Mouse (Mus musculus): ENCODE data around the gene Khdrbs1. TPM values are rescaled to one million over a fixed set of nuclear protein-coding genes. Genes with fewer than 3 reads are reported as not detected.
"Not testable (repeated sequence)": the region's sequence is repeated elsewhere in the genome, so short reads cannot be mapped to it uniquely, and the experiment has no call there.

The Khdrbs1 gene
- polyA plus RNA-seq, 1 experiment from 2014 or later, result 96.5 TPM

DNA sequence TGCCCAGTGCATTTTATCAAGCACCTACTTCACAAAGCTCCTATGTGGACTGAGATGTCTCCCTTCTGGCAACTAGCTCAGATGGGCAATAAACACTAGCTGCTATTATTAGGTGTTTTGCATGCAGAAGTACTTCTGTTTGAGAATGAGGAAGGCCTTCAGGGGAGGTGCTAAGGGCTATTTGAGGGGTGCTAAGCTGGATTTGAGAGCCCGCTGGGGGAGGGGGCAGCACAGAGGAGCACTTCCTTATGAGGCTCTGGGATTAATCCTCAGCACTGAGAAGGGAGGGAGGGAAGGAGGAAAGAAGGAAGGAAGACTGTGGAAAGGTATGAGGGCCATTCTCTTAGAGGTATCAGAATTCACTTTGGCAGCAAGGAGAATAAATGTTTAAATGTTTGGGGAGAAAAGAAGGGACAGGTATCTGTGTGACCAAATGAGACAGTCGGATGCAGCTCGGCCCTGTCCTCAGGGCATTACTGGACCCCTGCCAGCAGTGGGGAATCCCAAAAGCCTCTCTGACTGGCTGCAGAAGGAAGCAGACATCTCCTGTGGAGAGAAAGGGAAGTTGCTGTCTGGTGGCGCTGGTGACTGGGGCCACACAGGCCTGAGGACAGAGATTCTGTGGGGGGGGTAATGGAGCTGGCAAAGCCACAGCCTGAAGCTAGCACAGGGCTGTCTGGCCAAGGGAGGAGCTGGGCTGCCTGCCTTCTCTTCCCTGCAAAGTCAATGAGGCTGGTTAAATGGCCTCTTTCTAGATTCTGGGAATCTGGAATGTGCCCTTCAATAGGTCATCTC, 40.0 kb upstream of the Khdrbs1 start:
- Histone ChIP-seq H3K27ac (ENCODE audit: low read depth) (no peak overlapping the region), H3K9ac (ENCODE audit: low read length) (no peak overlapping the region), H3K4me2 (ENCODE audit: low read length) (no peak overlapping the region), H3K36me3 (ENCODE audit: control insufficient read depth, insufficient read depth, low read length) (no peaks in the 10 kb centered on the region), H3K4me1 (replicated peaks; ENCODE audit: control insufficient read depth, insufficient read depth, low read length) (peaks cover 5% of the 10 kb centered on the region; the same call in 1 of the 2 replicates), H3K9me3 (ENCODE audit: control insufficient read depth, low read length) (no peaks in the 10 kb centered on the region), H3K27me3 (replicated peaks; ENCODE audit: control insufficient read depth, insufficient read depth, low read length) (no peaks in the 10 kb centered on the region), H3K4me3 (ENCODE audit: low read depth, low read length) (no peak overlapping the region)
- ATAC-seq (replicated peaks; ENCODE audit: low FRiP score, low TSS enrichment, low read depth), result no peak
- 32% methylated on average over 4 of the region's 4 CpGs for WGBS
- DNase-seq (ENCODE audit: low spot score), result no peak

DNA sequence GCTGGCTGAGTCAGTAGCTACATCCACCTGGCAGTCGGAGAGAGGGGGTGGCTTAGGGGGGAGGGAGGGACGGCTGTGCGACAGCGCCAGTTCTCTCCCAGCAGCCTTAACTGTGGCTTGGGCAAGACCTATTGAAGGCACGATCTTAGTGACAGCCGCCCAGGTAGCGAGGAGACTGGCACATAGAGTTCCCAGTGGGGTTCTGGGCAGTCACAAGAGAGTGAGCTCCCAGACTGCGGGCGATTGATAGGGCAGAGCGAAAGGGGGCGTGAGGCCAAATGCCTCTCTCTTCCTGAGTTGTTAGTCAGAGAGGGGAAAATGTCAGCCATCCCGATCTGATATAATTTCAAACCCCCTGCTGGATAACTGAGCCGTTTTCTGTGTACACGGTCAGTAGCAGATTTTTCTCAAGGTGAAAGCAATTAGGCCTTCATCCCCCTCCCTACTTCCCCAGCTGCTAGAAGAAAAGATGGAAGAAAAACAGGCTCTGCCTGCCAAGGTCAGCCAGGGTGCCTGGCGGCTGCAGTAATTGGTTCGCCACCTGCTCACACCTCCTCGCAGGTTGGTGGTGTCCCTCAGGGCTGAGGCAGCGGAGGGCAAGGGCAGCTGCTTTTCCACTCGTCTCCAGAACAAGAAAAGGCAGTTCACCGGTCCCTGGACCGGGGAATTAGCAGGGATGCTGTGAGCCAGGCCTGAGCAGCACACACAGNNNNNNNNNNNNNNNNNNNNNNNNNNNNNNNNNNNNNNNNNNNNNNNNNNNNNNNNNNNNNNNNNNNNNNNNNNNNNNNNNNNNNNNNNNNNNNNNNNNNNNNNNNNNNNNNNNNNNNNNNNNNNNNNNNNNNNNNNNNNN, 29.8 kb upstream of the Khdrbs1 start:
- Histone ChIP-seq H3K9me3 (ENCODE audit: control insufficient read depth, low read length) (no peaks in the 10 kb centered on the region), H3K9ac (ENCODE audit: low read length) (no peak overlapping the region), H3K4me3 (ENCODE audit: low read depth, low read length) (0 out of 2 replicates have a peak overlapping the region, but pooled peaks have one; percentile 2), H3K4me1 (replicated peaks; ENCODE audit: control insufficient read depth, insufficient read depth, low read length) (peaks cover 14% of the 10 kb centered on the region), H3K27ac (ENCODE audit: low read depth) (0 out of 2 replicates have a peak overlapping the region, but pooled peaks have one; percentile 11), H3K27me3 (replicated peaks; ENCODE audit: control insufficient read depth, insufficient read depth, low read length) (no peaks in the 10 kb centered on the region), H3K36me3 (ENCODE audit: control insufficient read depth, insufficient read depth, low read length) (no peaks in the 10 kb centered on the region), H3K4me2 (ENCODE audit: low read length) (peak overlapping the region; percentile 44)
- 5% methylated on average over 21 of the region's 21 CpGs for WGBS
- DNase-seq (ENCODE audit: low spot score) (peak; percentile 67), ATAC-seq (replicated peaks; ENCODE audit: low FRiP score, low TSS enrichment, low read depth) (0 out of 2 replicates have a peak, but pooled peaks have one; percentile 12)

DNA sequence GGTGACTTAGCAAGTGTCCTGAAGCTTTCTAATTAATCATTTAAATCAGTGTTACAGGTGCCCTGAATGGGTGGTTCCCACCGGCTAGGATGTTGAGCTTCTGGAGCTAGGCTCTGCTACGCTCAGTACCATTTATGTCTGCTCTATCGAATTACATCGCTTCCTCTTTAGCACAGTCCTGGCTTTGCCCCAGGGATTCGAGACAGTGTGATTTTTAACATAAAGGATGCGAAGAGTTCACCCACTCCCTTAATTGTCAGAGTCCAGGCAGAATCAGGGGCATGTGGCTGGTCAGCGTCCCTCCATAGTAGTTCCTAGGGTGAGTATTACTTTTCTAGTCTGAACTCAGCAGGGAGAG, 29.2 kb upstream of the Khdrbs1 start:
- Histone ChIP-seq H3K27me3 (replicated peaks; ENCODE audit: control insufficient read depth, insufficient read depth, low read length) (no peaks in the 10 kb centered on the region), H3K9ac (ENCODE audit: low read length) (no peak overlapping the region), H3K27ac (ENCODE audit: low read depth) (no peak overlapping the region), H3K4me2 (ENCODE audit: low read length) (peak overlapping the region; percentile 44), H3K4me1 (replicated peaks; ENCODE audit: control insufficient read depth, insufficient read depth, low read length) (peaks cover 14% of the 10 kb centered on the region), H3K9me3 (ENCODE audit: control insufficient read depth, low read length) (no peaks in the 10 kb centered on the region), H3K4me3 (ENCODE audit: low read depth, low read length) (0 out of 2 replicates have a peak overlapping the region, but pooled peaks have one; percentile 2), H3K36me3 (ENCODE audit: control insufficient read depth, insufficient read depth, low read length) (no peaks in the 10 kb centered on the region)
- ATAC-seq (replicated peaks; ENCODE audit: low FRiP score, low TSS enrichment, low read depth) (0 out of 2 replicates have a peak, but pooled peaks have one; percentile 47), DNase-seq (ENCODE audit: low spot score) (no peak)
- WGBS, result 23% methylated on average over 7 of the region's 7 CpGs

DNA sequence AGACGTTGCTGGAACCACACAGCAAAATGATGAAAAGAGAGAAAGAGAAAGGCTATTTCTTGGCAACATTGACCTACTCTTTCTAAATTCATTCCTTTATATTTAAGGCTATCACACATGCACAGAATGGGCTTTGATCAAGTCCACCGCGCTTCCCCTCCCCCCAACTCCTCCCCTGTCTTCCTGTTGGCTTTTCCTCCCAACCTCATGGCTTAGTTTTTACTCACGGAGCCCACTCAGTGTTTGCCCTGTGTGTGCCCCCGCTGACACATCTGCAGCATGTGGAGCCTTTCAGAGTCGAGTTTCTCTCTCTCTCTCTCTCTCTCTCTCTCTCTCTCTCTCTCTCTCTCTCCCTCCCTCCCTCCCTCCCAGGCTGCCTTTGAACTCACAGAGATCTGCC, 28.5 kb upstream of the Khdrbs1 start:
- Histone ChIP-seq H3K9me3 (ENCODE audit: control insufficient read depth, low read length) (no peaks in the 10 kb centered on the region), H3K9ac (ENCODE audit: low read length) (no peak overlapping the region), H3K27ac (ENCODE audit: low read depth) (no peak overlapping the region), H3K4me2 (ENCODE audit: low read length) (no peak overlapping the region), H3K27me3 (replicated peaks; ENCODE audit: control insufficient read depth, insufficient read depth, low read length) (no peaks in the 10 kb centered on the region), H3K4me3 (ENCODE audit: low read depth, low read length) (no peak overlapping the region), H3K4me1 (replicated peaks; ENCODE audit: control insufficient read depth, insufficient read depth, low read length) (peaks cover 14% of the 10 kb centered on the region), H3K36me3 (ENCODE audit: control insufficient read depth, insufficient read depth, low read length) (no peaks in the 10 kb centered on the region)
- WGBS, result 57% methylated on average over 6 of the region's 6 CpGs
- ATAC-seq (replicated peaks; ENCODE audit: low FRiP score, low TSS enrichment, low read depth), result no peak
- DNase-seq (ENCODE audit: low spot score), result no peak

DNA sequence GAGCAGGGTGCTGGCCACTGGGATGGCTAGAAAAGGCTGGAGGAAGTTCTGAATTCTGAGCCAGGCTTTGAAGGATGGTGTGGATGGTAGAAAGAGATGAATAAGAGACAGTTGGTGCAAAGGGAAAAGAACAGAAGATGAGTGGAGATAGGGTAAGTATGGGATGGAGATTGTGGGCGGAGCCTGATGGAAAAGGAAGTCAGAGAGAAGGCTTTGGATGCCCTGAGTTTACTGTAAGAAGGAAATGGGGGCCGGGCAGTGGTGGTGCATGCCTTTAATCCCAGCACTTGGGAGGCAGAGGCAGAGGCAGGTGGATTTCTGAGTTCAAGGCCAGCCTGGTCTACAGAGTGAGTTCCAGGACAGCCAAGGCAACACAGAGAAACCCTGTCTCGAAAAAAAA, 26.6 kb upstream of the Khdrbs1 start:
- H3K4me1 ChIP-seq (replicated peaks; ENCODE audit: control insufficient read depth, insufficient read depth, low read length), result peaks cover 14% of the 10 kb centered on the region
- DNase-seq (ENCODE audit: low spot score); H3K36me3 ChIP-seq (ENCODE audit: control insufficient read depth, insufficient read depth, low read length); ATAC-seq (replicated peaks; ENCODE audit: low FRiP score, low TSS enrichment, low read depth); H3K27me3 ChIP-seq (replicated peaks; ENCODE audit: control insufficient read depth, insufficient read depth, low read length); H3K27ac ChIP-seq (ENCODE audit: low read depth); H3K9ac ChIP-seq (ENCODE audit: low read length); H3K9me3 ChIP-seq (ENCODE audit: control insufficient read depth, low read length); H3K4me2 ChIP-seq (ENCODE audit: low read length); H3K4me3 ChIP-seq (ENCODE audit: low read depth, low read length): not testable (repeated sequence)
- 79% methylated on average over 3 of the region's 3 CpGs for WGBS

DNA sequence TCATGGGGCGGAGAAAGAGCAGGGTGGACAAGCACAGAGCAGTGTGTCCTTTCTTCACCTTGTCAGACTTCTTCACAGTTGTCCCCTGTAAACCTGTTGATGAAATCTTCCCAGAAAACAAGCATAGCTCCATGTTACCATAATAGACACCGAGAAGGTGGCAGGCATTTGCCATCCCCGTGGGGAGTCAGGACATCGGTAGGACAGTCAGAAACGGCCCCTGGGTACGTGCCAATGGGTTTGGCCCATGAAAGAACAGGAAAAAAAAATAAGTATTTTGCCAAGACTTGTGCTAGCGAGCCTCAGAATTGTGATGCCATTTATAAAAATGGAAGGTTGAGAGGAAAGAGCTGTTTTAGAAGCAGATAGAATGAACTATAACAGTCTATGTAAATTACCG, 25.7 kb upstream of the Khdrbs1 start:
- Histone ChIP-seq H3K4me1 (replicated peaks; ENCODE audit: control insufficient read depth, insufficient read depth, low read length) (peaks cover 14% of the 10 kb centered on the region), H3K4me2 (ENCODE audit: low read length) (no peak overlapping the region), H3K9ac (ENCODE audit: low read length) (no peak overlapping the region), H3K4me3 (ENCODE audit: low read depth, low read length) (no peak overlapping the region), H3K9me3 (ENCODE audit: control insufficient read depth, low read length) (no peaks in the 10 kb centered on the region), H3K27me3 (replicated peaks; ENCODE audit: control insufficient read depth, insufficient read depth, low read length) (no peaks in the 10 kb centered on the region), H3K27ac (ENCODE audit: low read depth) (no peak overlapping the region), H3K36me3 (ENCODE audit: control insufficient read depth, insufficient read depth, low read length) (no peaks in the 10 kb centered on the region)
- WGBS, result 89% methylated on average over 8 of the region's 8 CpGs
- ATAC-seq (replicated peaks; ENCODE audit: low FRiP score, low TSS enrichment, low read depth), result no peak
- no peak for DNase-seq (ENCODE audit: low spot score)

DNA sequence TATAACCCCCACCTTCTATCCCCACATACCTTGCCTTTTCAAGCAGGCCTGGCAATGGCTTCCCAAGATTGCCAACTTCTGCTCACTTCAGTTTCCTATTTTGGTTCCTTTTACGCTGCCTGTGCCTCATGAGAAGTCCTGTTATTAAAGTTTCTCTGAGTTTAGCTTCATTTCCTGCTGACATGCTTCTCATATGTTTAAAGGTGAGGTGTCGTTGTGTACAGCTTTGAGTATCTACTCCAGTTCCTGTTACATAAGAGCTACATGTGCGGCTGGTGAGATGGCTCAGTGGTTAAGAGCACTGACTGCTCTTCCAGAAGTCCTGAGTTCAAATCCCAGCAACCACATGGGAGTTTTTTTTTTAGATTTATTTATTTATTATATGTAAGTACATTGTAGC, 23.2 kb upstream of the Khdrbs1 start:
- Histone ChIP-seq H3K27ac (ENCODE audit: low read depth) (no peak overlapping the region), H3K9me3 (ENCODE audit: control insufficient read depth, low read length) (no peaks in the 10 kb centered on the region), H3K4me3 (ENCODE audit: low read depth, low read length) (no peak overlapping the region), H3K4me1 (replicated peaks; ENCODE audit: control insufficient read depth, insufficient read depth, low read length) (no peaks in the 10 kb centered on the region), H3K27me3 (replicated peaks; ENCODE audit: control insufficient read depth, insufficient read depth, low read length) (no peaks in the 10 kb centered on the region), H3K9ac (ENCODE audit: low read length) (no peak overlapping the region), H3K4me2 (ENCODE audit: low read length) (no peak overlapping the region), H3K36me3 (ENCODE audit: control insufficient read depth, insufficient read depth, low read length) (no peaks in the 10 kb centered on the region)
- no peak for ATAC-seq (replicated peaks; ENCODE audit: low FRiP score, low TSS enrichment, low read depth)
- no peak for DNase-seq (ENCODE audit: low spot score)
- WGBS, result 84% methylated on average over 3 of the region's 3 CpGs

DNA sequence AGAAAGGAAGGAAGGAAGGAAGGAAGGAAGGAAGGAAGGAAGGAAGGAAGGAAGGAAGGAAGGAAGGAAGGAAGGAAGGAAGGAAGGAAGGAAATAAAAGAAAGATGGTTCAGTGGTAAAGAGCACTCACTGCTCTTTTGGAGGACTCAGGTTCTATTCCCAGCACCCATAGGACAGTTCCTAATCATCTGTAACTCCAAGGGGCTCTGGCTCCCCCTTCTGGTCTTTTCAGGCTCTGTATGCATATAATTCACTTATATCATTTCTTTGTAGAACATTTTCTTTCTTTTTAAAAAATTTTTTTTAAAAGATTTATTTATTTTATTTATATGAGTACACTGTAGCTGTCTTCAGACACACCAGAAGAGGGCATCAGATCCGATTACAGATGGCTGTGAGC, 20.4 kb upstream of the Khdrbs1 start:
- 53% methylated on average over 1 of the region's 1 CpGs for WGBS
- H3K4me2 ChIP-seq (ENCODE audit: low read length); H3K4me1 ChIP-seq (replicated peaks; ENCODE audit: control insufficient read depth, insufficient read depth, low read length); H3K4me3 ChIP-seq (ENCODE audit: low read depth, low read length); H3K36me3 ChIP-seq (ENCODE audit: control insufficient read depth, insufficient read depth, low read length); H3K27ac ChIP-seq (ENCODE audit: low read depth); DNase-seq (ENCODE audit: low spot score); H3K9ac ChIP-seq (ENCODE audit: low read length); H3K27me3 ChIP-seq (replicated peaks; ENCODE audit: control insufficient read depth, insufficient read depth, low read length); ATAC-seq (replicated peaks; ENCODE audit: low FRiP score, low TSS enrichment, low read depth); H3K9me3 ChIP-seq (ENCODE audit: control insufficient read depth, low read length): not testable (repeated sequence)
